Mouse (Mus musculus) megakaryocyte, embryonic 14.5 days (primary cell): ENCODE data around the gene Samsn1.

Experiments
- FLI1 ChIP-seq: IDR thresholded peaks from 2 replicates; pipeline ENCODE4 v1.6.1; 2012; ENCODE audit warnings: low read length, inconsistent platforms, mixed read lengths
- GATA1 ChIP-seq: IDR thresholded peaks from 3 replicates; pipeline ENCODE4 v1.6.1; 2012; ENCODE audit warnings: mixed read lengths, low read length, inconsistent platforms, borderline replicate concordance

- TF ChIP-seq GATA1 = no peak
- TF ChIP-seq FLI1 = no peak
Measured at GRCm38 (mm10) chr16:76019164-76019563, 2.9 kb downstream of the Samsn1 start.
